Mouse (Mus musculus) cerebellum, postnatal 14 days (tissue): ENCODE results near the gene Asic5.

Experiments
- DNase-seq, 2 experiments: peaks; one replicate each; pipeline ENCODE4 v3.0.0; 2021; ENCODE audit warnings: mixed read lengths in 2 of 2

Asic5 gene

DNA sequence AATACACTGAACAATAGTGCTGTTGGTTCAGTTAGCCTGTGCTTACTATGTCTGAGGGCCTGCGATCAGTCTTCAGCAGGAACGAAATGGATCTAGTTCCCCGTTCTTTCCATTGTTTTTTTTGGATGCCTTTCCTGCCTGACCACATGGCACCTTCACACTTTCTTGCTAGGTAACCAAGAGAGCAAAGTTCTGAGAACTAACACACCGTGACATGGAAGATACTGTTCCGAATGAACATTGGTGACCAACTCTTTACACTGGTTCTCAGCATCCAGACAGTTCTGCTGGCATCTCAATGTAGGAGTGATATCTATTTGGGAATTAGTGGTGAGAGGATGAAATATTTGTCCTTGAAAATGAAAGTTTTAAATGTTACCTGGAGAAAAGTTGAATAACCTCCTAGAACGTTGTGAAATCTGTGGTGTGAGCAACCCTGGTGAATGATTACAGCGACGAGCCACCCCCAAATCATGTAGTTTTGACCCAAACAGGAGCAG lies 40.4 kb downstream of the Asic5 start:
- no peak for DNase-seq

DNA sequence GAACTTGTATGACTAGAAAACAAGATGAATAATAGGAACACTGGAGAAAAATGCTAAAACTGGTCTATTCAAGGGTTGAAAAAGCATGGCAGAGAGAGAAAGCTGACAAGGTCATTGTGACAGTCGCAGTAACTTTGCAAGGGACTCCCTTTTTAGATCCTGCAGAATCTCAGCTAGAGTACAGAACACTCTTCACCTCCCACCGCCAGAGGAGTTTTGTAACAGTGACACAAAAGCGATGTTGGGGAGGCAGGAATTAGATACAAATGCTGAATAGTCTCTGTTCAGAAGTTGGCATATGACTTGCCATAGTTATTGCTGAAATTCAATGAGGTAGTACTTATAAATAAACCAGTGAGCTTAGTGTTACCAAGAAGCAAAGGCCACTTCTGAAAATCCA lies 41.0 kb downstream of the Asic5 start:
- DNase-seq: no peak

DNA sequence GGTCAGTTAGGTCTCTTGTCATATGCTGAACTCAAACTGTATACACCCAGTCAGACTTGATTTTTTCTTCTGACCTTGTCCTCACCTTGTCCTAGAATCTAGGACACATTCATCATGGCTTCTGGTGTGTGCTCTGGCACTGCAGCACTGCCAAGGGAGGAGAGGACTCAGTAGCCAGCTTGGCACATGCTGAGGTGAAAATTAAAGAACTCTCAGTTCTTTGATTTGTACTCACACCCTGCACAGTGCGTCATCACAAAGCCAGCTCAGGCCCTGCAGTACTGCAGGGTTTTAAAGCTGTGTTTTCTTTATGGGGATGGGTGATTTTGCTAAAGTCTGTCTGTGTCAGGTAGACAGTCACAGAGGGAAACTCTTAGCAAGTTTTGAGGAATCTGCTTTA lies 45.2 kb downstream of the Asic5 start:
- DNase-seq: peak; percentile 16 to 32

DNA sequence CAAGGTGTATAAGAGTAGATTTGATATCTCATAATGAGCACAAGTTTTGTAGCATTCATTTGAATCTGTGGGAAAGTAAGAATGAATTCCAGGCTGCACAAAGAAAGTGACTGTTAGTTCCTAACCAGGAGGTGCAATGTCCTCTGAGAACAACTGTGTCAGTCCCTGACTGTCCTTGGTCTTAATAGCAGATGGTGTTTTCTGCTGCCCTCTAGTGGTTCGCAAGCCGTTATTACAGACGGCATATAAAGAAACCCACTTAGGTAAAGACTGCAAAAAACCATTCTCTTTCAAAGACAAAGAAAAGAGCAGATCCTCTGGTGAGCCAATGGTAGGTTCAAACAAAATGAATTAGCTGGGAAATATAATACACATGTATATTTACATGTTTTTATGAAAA lies 47.1 kb downstream of the Asic5 start:
- DNase-seq: peak; percentile 66 to 72

DNA sequence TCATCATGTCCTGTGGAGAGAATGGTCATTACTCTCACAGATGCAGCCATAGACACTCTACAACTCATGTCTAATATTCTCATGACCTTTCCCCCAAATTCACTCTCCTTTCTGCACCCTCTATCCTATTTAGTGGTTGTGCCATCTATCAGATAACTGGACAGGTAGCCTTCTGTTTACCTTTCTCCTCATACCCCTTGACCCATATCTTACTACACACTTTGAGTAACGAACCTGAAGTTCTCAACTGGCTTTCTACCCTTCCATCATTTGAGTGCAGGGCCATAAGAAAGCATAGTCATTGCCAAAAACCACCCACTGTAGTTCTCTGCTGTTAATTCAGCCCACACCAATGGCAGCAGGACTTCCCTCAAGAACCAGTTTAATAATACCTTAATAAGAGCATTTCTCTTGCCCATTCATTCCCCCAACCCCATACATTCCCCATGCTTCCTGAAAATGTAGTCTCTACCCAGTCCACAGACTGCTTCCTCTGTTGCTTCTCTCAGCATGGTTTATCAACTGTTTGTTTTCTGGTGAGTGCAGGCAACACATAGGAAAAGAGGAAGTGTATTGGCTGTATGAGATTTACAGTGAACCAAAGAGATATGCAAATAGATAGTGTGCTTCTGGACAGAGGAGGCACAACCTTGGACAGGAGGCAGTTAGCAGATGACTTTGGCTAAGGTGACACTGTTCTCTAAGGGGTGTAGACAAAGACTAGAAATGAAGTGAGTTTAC lies 48.1 kb downstream of the Asic5 start:
- DNase-seq: no peak

DNA sequence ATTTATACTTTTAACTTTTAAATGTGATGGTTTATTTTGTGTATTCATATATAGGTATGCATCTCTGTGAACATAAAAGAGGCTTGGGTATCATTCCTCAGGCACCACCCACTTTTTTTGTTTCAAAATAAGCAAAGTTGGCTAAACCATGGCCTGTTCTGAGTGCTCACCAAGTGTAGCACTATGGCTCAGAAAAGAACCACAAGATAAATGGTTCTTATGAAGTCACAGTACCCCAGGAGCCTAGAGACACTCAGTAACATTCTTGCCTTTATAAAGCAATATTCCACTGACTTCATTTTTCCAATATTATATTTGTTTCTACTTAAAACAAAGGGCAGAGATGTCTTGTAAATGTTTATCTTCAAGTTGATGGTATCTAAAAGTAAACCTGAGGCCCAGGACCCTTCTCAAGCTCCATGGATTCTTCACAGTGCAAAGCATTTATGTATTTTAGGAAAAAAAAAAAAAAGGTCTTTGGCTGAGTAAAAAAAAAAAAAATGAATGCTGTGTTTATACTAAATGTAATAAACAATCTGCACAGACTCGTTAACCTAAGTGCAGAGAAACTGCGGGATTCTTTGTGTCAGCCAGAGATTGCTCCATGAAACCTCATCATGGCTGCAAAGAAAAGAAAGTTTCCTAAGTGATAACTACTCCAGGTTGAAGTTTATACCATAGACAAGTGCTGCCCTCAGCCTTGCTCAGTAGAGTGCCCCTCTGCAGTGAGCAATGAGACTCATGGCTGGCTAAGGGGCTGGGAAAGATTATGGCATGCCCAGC lies 54.4 kb downstream of the Asic5 start:
- DNase-seq: no peak

DNA sequence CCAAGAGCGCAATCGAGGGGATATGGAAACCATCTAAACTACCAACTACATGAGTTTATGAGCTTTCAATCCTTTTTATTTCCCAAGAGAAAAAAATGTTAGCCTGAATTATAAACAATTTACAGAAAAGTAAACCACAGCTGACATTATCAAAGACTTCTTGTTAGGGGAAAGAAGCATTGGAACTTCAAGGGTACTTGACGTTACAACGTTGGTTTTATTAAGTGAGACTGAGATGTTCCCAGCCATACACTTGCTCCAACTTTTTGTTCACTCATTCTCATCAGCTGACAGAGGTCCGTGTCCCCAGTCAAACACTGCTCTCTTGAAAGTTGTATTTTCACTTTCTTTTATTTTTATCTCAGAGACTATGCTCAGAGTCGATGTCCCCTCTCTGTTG lies 61.6 kb downstream of the Asic5 start:
- no peak for DNase-seq

DNA sequence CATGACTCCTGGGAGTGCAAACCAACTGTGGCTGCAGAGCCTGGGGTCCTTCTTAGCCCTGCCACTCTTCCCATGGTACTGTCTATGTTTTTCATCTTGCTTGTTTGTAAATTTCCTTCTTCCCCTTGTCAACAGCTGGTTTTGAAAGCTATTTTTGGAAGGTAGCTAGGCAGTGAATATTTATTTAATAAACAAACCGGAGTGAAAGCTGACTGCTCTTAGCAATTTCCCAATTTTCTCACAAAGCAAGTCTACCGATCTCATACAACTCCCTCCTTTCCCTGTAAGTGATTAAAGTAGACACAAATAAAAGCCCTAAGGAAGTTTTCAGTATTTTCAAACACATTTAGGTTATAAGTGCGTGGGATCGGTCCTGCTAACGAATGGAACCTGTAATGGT lies 62.8 kb downstream of the Asic5 start:
- DNase-seq: no peak

DNA sequence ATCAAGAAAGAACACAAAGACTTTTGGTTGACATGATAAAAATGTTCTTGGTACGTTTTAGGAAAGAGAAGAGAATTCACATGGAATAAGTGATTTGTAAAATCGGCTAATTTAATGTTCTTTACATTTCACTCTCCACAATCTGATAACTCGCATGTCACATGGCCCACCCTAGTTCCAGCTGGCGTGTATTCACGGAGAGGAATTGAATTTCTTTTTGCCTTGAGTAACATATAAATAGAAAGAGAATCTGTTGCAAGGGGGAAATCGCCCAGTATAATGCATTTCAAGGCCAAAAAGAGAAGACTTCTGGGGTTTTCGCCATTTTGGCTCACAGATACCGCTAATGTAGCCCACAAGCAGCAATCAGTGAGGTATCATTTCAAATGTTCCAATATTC lies 64.0 kb downstream of the Asic5 start:
- DNase-seq: no peak

DNA sequence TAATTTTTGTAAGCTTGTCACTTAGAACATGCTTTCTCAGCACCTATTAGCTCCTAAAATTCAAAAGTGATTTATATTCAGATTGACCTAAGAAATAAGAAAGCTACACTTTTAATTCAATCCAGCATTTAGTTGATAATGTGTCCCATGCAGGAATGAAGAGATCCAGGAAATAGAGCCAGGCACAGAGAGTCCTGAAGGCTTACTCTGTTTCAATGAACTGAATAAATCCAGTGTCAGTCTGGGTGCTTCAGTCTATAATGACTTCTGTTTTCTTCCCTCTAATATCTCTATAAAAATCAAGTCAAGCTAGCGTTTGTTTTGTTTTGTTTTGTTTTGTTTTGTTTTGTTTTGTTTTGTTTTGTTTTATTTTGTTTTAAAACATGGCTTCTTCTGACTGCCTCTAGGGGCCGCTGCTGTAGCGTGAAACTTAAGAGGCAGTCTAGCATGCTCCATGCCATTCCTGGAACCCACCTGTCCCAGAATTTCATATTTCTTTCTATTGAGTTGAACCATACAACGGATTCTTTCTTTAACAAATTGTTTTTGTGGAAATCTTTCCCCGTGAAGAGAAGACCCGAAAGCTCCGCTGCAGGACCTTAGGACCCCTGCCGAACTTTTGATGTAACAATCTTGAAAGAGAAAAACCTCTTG lies 65.1 kb downstream of the Asic5 start:
- peak; percentile 77 to 83 for DNase-seq

DNA sequence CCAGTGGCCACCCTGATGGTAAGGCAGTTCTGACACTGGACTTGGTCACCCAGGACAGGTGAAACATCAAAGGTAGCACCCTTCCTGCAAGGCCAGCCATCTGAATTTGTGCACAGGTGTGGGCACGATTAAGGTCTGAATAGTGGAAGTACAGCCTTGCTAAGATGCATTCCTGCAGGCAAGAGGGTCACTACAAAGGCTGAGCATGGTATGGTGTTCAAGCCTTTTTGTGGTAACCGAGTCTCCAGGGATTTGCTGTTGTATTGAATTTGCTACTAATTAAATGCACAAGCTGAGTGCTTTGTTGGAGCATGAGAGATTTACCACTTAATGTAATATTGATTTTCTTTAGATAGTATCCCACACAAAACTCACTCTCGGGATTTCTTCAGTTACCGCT lies 66.0 kb downstream of the Asic5 start:
- DNase-seq: no peak

DNA sequence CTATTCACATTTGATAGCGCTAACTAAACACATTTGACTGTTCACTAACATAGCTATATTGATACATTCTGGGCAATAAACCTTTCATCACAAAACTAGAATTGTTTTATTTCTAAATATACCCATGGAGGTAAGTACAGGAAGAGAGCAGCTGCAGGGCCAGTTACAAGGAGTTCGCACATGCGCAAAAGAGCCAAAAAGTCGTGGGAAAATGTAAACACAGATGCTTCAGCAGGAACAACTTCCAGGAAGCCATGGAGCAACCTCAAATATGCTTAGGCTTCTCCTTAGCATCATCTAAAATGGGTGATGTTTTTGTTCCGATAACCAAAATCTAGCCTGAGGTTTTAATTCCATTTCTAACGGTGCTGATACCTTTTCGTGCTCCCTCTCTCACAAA lies 66.6 kb downstream of the Asic5 start:
- DNase-seq: no peak

DNA sequence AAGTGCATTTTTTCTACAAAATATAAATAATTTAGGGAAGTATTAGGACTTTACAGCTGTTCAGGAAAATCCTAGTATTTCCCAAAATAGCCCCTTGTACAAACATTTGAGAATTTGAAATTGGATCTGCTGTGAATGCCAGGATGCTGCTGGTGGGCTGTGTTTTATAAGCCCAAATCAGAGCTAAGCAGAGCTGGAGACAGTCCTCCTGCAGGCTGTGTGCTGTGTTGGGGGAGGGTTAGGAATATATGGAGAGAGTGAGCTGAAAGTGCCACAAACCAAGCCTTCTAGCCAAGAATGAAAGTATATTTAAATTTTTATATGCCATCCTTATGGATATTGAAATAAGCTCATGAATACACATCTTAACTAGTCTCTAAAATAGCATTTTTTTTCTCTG lies 69.4 kb downstream of the Asic5 start:
- no peak for DNase-seq

DNA sequence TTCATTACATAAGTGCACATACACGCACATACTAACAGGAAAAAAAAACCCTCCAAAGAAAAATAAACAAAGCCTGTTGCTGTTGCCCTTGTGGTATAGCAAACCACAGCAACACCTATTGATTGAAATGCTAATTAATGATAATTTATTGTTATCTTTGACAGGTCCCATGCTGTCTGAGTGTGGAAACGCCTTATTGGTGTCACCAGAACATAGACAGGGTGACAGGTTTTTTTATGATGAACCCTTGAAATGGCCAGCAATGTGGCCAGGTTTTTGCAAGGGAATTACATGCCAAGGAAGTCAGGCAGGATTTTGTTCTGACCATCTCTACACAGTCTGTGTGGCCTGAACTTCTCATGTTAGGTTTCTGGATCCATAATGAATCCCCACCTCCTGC lies 69.9 kb downstream of the Asic5 start:
- no peak for DNase-seq

DNA sequence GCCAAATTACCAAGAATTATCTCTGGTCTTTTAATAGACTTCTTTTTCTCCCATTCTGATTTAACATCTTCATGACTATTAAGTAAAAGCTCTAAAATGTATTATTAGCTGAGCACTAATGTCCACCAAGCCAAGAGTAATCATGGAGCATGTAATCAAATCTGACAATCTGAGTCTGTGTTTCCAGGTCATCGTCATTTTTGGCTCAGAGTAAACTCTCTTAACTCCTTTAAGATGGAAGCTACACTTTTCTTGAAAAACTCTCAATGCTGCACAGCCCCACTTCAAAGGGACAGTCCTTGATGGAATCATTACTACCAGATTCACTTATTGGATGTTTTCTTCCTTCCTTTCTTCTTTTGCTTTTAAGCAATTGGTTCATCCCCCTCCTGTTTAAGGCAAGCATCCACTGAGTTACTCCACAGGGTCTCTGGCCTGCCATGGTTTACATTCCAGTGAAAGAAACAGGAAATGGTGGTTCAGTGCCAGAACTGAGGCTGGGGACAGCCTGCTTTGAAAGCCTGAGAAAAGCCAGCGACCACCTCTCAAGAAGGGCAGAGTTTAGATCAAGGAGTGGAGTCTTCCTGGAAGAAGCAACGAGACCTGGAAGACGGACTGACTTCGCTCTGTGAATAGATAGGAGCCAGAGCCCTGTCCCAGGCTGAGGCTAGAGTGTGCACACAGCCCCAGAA lies 72.3 kb downstream of the Asic5 start:
- peak; percentile 45 to 71 for DNase-seq

DNA sequence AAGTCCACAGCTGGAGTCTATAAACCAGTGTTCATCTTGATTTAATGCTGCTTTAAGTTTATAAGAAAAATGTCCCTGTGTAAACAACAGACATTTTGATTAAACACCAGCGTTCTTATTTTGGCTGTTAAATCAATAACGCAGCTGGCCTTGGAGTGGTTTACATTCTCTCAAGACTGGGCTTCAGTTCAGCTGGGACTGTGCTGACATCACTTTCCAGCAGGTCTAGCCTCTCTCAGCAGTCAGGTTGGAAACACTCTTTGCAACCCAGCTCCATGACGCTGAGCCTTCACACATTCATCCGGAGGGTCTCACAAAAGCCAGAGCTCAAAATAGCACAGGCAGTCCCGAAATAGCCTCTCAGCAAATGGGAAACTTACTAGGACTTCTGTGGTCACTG lies 75.1 kb downstream of the Asic5 start:
- DNase-seq: no peak

DNA sequence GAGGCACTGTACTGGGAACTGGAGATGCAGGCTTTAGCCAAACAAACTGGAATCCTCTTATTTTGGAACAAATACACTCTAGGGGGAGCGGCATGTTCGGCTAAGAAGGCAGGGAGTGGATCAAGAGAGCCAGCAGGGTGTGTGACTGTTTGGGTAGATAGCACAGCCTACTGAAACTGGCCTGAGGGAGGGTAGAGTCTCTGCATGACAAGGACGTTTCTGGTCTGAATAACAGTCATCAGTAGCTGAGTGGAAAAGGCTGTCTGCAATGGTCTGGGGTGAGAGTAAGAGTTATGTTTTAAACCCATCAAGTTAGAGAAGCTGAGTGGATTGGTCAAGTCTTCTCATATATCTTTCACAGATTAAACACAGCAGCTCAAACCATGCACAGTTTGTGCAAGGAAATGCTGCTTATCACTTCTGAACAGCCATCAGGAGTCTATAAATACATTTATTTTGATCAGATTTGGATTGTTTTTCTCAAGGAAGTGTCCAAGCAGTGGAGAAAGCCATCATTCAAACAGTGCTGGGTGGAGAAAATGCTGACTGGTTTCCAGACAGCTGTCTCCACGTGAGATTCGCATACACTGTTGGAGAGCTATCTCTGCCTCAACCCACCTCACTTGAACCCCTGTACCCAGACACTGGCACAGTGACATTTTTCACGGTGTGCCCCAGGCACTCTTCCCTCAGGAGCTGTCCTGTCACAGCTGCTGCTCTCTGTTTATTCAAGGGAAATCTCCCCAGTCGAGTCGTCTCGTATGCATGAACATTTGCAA lies 79.5 kb downstream of the Asic5 start:
- no peak for DNase-seq

DNA sequence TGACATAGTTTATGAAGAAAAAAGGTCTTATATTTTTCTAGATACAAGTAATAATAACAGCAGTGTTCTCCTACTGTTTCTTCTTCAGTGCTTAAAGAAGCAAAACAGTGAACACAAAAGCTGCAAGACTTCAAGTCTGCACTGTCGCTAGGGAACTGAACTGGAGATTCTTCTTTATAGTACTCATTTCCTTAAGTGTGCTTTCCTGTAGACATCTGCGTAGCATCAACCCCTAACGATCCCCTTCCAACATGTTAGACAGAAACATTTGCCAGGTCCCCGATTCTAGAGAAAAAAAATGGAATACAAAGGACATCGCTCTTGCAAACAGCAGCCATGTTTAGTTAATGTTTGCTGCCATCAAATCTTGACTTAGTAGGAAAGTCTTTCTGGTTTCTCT lies 85.7 kb downstream of the Asic5 start:
- no peak for DNase-seq
